Mouse (Mus musculus): ENCODE measurements at regions not wholly inside any gene's neighbourhood (a gene's known extent, or its start where the extent isn't known, plus 50 kb on each side); places are given as distances from the start of the nearest gene placed in this dataset.

DNA sequence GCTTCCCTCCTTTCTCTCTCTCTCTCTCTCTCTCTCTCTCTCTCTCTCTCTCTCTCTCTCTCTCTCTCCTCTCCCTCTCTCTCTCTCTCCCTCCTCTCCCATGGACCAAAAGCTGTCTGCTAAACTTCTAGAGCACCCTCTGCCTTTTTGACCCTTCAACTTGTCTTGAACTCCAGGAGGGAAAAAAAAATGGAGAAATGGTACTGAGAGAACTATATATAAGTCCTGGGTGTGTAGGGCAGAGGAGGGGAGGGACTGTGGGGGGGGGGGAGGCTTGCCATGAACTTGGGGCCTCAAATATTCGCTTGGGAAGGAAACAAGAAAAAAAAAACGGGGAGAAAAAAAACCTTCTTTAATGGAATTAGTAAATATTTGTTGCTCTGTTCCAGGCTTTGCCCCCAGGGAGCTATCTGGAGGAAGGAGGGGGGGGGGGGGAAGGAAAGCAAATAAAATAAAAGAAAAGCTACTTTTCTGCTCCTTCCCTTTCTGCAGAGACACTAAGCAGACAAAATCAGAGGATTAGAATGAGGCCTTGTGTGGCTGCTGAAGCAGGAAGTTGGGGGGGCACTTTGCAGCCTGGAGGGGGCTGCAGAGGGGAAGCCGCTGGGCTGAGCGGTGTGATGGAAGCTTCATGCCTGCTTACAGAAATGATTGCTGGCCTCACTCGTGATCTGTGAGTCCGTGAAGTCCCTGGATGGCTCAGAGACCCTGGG lies 270.1 kb upstream of the Tbx3 start:
- no peak for DNase-seq (ENCODE audit: low spot score)

- no peak for DNase-seq (ENCODE audit: low spot score)
Measured at GRCm38 (mm10) chr5:119401915-119402314, 268.6 kb upstream of the Tbx3 start.

- no peak for DNase-seq (ENCODE audit: low spot score)
Measured at GRCm38 (mm10) chr5:119402651-119403050, 267.8 kb upstream of the Tbx3 start.

DNA sequence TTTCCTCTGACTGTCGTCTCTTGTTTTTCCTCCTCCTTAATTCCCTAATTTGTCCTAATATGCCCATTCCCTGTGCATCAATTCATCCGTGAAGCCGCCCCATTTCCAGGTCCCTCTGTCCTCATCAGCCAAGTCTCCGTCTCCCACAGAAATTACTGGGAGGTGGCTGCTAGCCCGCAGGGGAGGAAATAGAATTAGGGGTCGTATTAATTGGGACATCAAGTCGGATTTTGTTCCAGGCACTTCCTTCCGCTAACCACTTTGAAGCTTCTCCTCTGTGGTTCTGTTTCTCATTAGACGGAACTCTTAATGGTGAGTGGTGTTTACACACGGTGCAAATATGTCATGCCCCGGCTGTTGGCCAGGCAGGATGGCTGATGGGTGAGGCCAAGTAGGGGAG lies 259.5 kb upstream of the Tbx3 start:
- no peak for DNase-seq (ENCODE audit: low spot score)

DNA sequence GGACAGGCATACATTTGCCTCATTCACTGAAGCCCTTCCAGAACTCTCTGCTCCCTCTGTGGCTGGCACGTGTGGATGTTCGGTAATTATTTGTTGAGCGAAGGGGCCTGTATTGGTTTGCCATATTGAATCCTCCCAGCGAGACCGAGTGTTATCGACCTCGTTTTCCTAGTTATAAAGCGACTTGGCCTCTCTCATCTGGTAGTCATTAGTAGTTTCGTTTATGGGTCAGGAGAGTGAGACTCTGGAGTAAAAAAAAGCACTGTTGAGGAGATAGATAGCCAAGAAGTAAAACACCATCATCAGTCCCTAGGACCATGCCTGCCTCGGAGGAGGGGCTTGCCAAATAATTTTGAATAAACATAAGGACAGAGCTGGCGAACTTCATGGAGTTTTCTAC lies 254.6 kb upstream of the Tbx3 start:
- no peak for DNase-seq (ENCODE audit: low spot score)

- DNase-seq (ENCODE audit: low spot score): no peak
Measured at GRCm38 (mm10) chr5:119418486-119418885, 252.0 kb upstream of the Tbx3 start.

DNA sequence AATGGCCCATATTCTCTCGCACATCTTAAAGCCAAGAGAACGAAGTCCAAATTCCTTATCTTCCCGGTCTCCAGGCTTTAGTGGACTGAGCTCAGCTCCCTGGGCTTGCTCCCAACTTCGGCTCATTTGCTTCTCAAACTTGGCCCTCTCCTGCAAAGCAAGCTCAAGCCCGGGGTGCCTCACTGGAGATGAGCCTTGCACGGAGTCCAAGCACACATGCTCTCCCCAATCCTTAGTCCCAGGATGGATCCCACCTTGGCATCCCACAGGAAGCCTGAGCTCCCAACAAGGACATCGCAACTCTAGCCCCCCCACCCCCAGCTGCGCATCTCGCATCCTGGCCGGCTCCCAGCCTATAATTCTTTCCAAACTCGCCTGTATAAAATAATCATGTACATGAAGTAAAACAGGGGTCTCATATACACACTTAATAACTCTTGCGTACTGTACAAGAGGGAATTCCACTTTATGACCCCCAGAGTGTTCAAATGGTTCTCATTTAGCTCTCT lies 242.9 kb upstream of the Tbx3 start:
- DNase-seq (ENCODE audit: low spot score): peak; percentile 24

DNA sequence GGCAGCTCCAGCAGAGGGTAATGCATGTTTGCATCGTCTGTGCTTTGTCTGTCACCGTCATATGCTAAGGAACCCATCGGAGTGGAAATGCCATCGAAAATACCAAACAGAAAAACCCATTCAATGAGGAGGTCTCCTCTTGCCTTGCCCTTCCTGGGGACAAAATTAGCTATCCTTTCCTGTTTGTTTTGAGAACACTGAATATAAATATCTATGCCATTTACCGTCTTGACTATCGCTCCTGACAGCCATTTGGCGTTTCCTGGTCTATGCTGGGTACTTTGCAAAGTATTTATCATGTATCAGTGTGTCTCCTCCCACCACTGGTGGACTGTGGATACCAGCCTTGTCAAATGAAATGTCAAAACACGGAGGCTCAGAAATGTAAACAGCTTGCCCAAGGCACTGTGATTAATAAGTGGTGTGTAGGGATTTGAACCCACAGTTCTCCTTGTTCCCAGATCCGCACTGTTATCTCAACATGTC lies 239.2 kb upstream of the Tbx3 start:
- DNase-seq (ENCODE audit: low spot score): no peak

DNA sequence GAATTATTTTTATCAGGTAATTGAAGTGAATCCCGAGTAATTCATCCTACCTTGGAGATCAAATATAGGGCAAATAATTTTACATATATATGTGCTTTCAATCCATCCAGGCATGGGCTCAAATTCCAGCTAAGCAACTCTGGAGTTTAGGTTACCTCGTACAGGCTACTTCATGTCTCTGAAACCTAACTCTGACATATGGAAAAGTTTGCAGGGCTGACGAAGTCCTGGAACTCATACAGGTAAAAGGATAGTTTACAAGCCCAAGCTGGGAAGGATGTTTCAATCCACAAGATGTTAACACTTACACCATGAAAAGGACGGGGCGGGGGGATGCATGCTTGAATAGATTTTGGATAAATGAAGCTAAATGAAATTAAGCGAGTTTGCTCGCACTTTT lies 235.9 kb upstream of the Tbx3 start:
- no peak for DNase-seq (ENCODE audit: low spot score)

DNA sequence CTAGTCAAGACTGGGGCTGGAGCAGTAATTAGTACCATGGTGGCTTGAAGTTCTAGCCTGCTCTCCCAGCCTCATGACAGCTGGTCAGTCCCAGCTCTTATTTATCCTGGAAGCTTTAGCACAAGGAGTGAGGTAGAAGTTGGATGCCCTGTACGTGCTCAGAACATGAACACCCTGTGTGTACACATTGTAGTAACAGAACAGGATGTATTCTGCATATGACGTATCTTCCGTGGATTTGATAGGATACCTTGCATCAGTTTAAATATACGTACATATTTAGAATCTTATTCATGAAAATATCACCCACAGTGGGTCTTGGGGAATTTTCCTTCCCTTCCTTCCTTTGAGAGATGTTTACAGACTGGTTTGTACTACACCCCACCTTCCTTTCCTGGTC lies 222.0 kb upstream of the Tbx3 start:
- no peak for DNase-seq (ENCODE audit: low spot score)

DNA sequence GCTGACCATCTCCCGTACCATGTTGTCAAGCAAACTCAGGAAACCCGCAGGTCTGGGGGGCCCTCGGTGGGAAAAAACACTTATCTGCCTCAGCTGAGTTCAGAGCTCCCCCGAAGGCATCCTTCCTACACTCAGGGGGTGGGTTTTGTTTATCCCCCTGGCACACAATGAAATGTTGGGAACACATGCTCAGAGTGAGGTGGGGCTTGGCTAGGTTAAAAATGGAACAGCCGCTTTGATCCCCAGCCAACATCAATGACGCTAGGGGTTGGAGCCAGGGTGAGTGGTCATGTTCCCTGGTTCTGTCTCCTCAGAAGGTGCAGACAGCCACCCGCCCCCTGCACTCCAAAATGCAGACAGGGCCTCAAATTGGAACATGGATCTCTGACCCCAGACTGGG lies 221.3 kb upstream of the Tbx3 start:
- no peak for DNase-seq (ENCODE audit: low spot score)

GRCm38 (mm10) chr5:119459751-119460150 lies 210.7 kb upstream of the Tbx3 start:
- no peak for DNase-seq (ENCODE audit: low spot score)

GRCm38 (mm10) chr5:119462659-119463530 lies 207.6 kb upstream of the Tbx3 start:
- DNase-seq (ENCODE audit: low spot score): no peak

DNA sequence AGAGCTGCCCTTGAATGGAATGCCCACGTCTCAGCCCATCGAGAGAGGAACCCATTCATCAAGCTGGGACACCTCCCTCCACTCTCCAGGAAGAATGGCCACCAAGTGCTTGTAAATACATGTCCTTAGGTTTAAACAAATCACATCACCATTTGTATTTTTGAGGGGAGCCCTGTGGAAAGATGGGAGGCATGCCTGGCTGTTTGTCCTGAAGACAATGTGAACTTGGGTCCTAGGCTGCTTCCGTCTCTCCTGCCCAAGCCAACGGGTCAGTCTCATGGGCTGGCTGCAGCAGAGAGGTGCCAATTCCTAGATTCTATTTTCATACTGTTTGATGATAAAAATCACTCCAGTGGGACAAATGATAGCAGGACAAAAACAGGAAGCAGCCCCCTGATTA lies 205.9 kb upstream of the Tbx3 start:
- no peak for DNase-seq (ENCODE audit: low spot score)

- DNase-seq (ENCODE audit: low spot score): no peak
Measured at GRCm38 (mm10) chr5:119467346-119468085, 203.0 kb upstream of the Tbx3 start.

DNA sequence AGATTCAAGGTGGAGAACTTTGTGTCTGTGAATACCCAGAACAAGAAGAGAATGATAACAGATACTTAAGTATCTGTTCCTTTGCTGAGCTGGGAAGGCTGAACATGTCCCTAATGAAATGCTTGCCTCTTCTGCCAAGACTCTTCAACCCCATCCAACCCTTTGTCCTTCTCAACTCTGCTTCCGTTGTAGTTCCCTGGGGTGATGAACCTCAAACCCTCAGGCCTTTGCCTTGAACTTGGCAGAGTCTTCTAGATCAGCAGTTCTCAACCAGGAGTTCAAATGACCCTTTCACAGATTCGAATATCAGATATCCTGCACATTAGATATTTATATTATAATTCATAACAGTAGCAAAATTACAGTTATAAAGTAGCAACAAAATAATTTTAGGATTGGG lies 192.5 kb upstream of the Tbx3 start:
- DNase-seq (ENCODE audit: low spot score): no peak

GRCm38 (mm10) chr5:119478331-119478730 lies 192.1 kb upstream of the Tbx3 start:
- DNase-seq (ENCODE audit: low spot score): no peak

- DNase-seq (ENCODE audit: low spot score): peak; percentile 29
Measured at GRCm38 (mm10) chr5:119480191-119481190, 190.0 kb upstream of the Tbx3 start.

- no peak for DNase-seq (ENCODE audit: low spot score)
Measured at GRCm38 (mm10) chr5:119483706-119484105, 186.8 kb upstream of the Tbx3 start.

GRCm38 (mm10) chr5:119486196-119486595 lies 184.3 kb upstream of the Tbx3 start:
- DNase-seq (ENCODE audit: low spot score): no peak

DNA sequence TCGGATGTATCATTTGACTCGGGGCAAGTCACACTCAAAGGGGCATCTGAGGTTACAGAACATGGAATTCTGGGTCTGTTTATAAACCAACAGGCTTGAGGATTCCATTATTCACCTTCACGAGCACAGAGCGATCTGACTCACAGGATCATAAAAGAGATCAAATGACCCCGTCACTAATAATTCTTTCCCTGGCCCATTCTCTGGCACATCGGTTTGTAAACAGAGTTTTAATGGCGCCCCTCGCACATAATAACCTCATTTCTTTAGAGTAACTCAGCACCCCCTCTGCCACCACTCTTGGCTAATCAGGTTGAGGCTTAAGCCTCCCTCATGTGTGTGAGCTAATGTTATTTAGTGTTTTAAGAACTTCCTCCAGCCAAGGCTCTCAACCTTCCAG lies 183.3 kb upstream of the Tbx3 start:
- no peak for DNase-seq (ENCODE audit: low spot score)

Data from ovary, postnatal 14 days (tissue).